Mouse (Mus musculus): ENCODE data around the gene Wiz.

Wiz gene

GRCm38 (mm10) chr17:32382576-32382975 is 6.7 kb downstream of the Wiz start:
- no peak for DNase-seq (ENCODE audit: low read depth, low spot score)

DNA sequence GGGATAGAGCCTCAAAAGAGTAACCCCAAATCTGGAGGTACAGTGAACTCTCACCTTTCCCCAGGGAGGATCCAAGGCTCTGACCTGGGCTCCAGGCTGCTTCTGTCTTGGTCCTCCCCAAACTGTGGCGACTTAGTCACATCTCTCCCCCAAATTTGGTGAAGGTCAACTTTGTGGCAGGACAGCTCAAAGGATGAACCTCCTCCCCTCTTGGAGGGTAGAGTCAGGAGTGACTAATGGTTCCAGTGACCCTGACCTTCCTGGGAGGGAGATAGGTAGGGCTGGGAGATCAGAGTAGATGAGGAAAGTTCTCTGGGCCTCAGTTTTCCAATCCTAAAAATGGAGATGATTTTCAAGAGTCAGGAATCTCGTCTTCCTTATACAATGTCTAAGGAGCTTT is 10.5 kb downstream of the Wiz start:
- DNase-seq (ENCODE audit: low read depth, low spot score) = no peak

DNA sequence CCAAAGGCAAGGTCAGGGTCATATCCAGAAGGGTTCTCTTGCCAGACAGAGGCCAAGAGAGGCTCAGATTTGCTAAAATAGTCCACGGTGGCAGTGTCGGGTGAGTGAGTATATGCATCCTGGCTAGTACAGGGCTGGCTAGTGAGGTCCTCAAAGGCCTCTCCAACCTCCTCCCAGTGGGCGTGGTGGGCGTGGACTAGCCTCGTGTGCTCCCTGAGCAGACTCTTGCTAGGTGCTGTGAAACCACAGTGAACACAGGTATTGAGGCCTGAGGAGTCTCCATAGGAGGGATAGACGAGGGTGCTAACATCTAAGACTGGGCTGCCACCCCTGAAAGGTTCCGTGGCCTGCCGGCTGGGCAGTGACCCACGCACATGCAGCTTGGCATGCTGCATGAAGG is 12.1 kb downstream of the Wiz start:
- no peak for DNase-seq (ENCODE audit: low read depth, low spot score)

- no peak for DNase-seq (ENCODE audit: low read depth, low spot score)
These were observed 12.8 kb downstream of the Wiz start for GRCm38 (mm10) chr17:32376475-32376874.

DNA sequence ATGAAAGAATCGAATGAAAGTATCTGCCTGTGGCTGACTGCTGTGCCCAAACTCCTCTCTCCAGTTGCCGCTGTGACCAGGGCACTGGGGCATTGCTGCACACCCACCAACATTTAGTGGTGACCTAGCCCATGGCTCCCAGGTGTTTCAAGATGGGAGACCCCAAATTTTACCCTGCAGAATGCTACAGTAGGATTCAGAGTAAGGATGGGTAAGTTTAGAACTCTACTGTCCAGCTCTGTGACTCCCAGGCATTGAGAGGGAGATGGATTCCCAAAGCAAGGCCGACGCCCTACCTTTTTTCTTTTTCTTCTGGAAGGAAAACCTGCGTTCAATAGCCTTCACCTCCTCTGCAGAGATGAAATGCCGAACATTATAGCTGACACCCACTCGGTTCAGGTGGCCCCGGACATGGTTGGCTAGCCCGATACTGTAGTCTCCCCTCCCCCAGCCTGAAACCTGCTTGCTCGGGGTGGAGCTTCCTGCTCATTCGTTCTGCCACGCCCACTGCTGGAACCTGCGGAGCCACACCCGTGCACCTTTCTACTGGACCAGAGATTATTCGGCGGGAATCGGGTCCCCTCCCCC is 20.2 kb downstream of the Wiz start:
- no peak for DNase-seq (ENCODE audit: low read depth, low spot score)

DNA sequence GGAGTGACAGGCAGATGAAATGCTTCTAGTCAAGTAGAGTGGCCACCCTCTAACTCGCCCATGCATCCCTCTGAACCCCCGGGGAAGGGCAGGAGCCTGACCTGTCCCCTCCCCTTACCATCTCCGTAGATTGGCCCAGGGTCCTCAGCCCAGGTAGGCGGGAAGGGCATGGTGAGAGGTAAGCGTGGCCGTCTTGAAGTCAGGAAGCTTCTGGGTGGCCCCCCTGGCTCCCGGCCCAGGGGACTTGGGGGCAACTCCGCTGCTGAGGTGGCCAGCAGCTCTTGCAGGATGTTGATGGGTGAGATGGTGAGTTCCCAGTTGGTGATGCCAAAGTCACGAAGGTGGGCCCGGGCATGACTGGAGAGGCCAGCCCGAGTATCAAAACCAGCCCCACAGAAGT is 21.5 kb downstream of the Wiz start:
- DNase-seq (ENCODE audit: low read depth, low spot score) = no peak

DNA sequence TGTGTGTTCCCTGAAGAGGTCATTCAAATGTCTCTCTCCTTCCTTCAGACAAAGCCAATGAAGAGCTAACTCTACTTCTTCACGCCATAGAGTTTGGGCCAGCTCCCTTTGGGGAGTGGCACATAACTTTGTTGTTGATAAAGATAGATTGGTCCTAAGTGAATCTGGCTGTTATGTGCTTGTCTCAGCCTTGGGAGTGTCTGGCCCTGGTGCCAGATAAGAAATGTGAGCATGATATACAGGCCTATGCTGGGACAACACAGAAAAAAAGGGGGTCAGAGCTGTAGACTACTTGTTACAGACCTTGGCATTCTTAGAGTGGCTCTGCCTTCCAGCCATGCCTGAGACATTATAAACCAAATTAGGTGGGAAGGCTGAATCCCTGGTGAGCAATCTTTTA is 23.9 kb downstream of the Wiz start:
- no peak for DNase-seq (ENCODE audit: low read depth, low spot score)

GRCm38 (mm10) chr17:32364850-32365249 is 24.4 kb downstream of the Wiz start:
- DNase-seq (ENCODE audit: low read depth, low spot score) = no peak

DNA sequence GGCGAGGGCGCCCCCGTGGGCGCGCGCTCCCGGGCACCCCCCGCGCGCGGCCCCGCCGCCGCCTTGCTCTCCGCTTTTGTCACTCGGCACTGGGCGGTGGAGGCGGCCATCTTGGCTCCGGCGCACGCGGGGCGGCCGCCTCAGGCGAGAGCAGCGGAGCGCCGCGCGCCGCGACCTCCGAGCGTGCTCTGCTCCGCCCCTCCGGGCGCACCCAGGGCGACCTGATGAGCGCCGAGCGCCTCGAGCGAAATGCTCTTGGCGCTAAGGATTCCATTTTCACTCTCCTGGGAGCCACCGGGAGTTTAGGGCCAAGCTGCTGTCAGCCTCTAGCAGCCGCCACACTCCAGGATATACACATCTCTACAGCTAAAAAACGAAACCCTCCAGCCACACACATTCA is 24.9 kb downstream of the Wiz start:
- DNase-seq (ENCODE audit: low read depth, low spot score) = peak; percentile 86

GRCm38 (mm10) chr17:32363821-32364301 is 25.4 kb downstream of the Wiz start:
- no peak for DNase-seq (ENCODE audit: low read depth, low spot score)

- no peak for DNase-seq (ENCODE audit: low read depth, low spot score)
These were observed 26.6 kb downstream of the Wiz start for GRCm38 (mm10) chr17:32362686-32363085.

GRCm38 (mm10) chr17:32359928-32360327 is 29.3 kb downstream of the Wiz start:
- no peak for DNase-seq (ENCODE audit: low read depth, low spot score)

DNA sequence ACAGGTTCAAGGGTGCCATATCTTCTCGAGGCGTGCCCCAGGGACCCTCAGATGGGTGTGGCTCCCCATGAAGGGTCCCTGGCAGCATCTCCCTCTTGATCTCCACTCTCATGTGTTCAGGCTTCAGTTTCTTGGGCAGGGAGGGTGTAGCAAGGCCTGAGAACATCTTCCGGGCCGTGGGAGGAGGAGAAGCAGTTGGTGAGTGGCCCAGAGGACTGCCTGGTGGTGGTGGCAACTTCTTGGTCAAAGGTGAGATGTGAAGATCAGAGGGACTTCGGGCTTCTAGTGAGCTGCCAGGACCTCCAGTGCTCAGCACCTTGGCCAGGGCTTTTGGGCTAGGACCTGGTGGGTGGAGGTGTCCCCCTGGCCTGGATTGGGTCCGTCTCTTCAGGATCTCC is 30.3 kb downstream of the Wiz start:
- no peak for DNase-seq (ENCODE audit: low read depth, low spot score)

- no peak for DNase-seq (ENCODE audit: low read depth, low spot score)
These were observed 30.9 kb downstream of the Wiz start for GRCm38 (mm10) chr17:32358192-32358942.

- no peak for DNase-seq (ENCODE audit: low read depth, low spot score)
These were observed 32.2 kb downstream of the Wiz start for GRCm38 (mm10) chr17:32356766-32357760.

GRCm38 (mm10) chr17:32356281-32356680 is 33.0 kb downstream of the Wiz start:
- no peak for DNase-seq (ENCODE audit: low read depth, low spot score)

GRCm38 (mm10) chr17:32355031-32355430 is 34.2 kb downstream of the Wiz start:
- no peak for DNase-seq (ENCODE audit: low read depth, low spot score)

DNA sequence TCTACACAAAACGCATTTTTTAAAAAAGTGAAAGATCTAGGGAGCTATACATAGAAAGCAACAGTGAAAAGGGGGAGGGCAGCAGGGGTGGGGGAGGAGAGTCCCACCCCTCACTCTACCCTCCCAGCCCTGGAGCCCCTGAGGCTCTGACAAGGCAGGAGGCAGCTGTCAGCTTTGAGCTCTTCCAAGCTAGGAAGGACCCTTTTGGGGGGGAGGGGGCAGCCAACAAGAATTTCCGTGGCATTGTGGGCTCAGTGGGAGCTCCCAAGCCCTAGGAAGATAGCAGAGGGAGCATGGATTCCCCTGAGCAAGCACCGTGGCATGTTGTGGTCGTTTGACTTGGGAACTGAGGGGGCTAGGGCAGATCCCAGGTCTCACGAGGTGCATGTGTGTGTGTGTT is 35.0 kb downstream of the Wiz start:
- DNase-seq (ENCODE audit: low read depth, low spot score) = no peak

GRCm38 (mm10) chr17:32353696-32354095 is 35.5 kb downstream of the Wiz start:
- no peak for DNase-seq (ENCODE audit: low read depth, low spot score)

DNA sequence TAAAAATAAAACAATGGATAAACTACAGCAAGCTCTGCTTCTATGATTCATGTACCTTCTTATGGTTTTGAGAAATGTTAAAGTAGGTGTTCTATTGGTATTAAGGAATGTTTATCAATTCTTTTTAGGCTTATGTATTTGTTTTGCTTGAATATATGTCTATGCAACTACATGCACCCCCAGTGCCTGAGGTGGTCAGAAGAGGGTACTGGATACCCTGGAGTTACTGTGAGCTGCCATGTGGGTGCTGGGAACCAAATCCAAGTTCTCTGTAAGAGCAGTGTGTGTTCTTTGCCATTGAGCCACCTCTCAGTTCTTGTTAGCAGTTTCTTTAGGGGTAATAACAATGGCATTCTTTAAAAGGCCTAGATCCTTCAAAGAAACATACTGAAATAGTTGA is 37.5 kb downstream of the Wiz start:
- DNase-seq (ENCODE audit: low read depth, low spot score) = no peak

GRCm38 (mm10) chr17:32351269-32351668 is 38.0 kb downstream of the Wiz start:
- no peak for DNase-seq (ENCODE audit: low read depth, low spot score)

DNA sequence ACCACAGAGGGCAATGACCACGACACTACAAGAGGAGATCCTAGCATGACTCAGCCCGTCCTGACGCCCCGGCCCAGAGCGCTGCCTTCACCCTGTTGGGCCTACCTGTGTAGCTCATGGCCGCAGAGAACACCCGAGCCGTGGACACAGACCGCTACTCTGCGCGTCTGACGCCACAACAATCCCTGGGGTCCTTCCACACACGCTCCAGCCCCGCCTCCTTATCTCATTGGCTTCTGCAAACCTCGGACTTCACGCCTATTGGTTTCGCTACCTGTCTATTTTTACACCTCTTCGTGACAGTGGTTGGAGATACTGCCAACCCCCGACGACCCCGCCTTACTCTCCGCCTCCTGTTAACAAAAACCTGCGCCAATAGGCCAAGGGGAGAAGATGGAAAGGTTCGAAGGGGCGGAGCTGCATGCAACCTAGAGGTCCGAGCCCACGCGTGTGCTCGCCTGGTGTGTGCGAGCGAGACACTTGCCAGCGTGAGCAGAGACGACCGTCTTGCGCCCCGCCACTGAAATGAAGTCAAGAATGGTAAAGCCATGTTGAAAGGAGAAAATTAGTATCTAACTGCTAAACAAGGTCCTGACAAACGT is 38.8 kb downstream of the Wiz start, which contains the start of gene Akap8l:
Akap8l (minus strand) TSS at position 226 of the 602 bp plus-strand sequence.
- peak; percentile 95 for DNase-seq (ENCODE audit: low read depth, low spot score)
